Mouse (Mus musculus) ES-E14 (cell line): ENCODE measurements around the gene Klhdc1. TPM values are rescaled to one million over a fixed set of nuclear protein-coding genes. Genes with fewer than 3 reads are reported as not detected.

Experiments
- DNase-seq: peaks from one replicate; pipeline ENCODE4 v3.0.0-alpha.2; 2013; ENCODE audit warnings: low read depth, low spot score
- H3K27ac ChIP-seq: 2 replicates; pipeline ENCODE4 v1.5.1; 2012; ENCODE audit warnings: low read depth, mild to moderate bottlenecking, low read length, moderate library complexity, mixed read lengths; ENCODE audit not compliant: poor library complexity, insufficient read depth, severe bottlenecking
- H3K36me3 ChIP-seq: 2 replicates; pipeline ENCODE4 v1.6.1; 2012; ENCODE audit warnings: mild to moderate bottlenecking, low read length, moderate library complexity, mixed read lengths; ENCODE audit not compliant: control insufficient read depth, poor library complexity, insufficient read depth, severe bottlenecking
- H3K4me1 ChIP-seq, 2 experiments: fragments of 150-350 bp in 1 of 2; sonication (generic) in 1 of 2; 2 replicates each; pipeline ENCODE4 v1.6.1; 2012; ENCODE audit warnings: low read length in 2 of 2, mild to moderate bottlenecking in 1 of 2, mixed read lengths in 1 of 2; ENCODE audit not compliant: control insufficient read depth in 2 of 2, insufficient read depth in 2 of 2, poor library complexity in 1 of 2
- H3K4me3 ChIP-seq, 2 experiments: fragments of 150-350 bp in 1 of 2; sonication (generic) in 1 of 2; 2 replicates each; pipeline ENCODE4 v1.5.1; 2012; ENCODE audit warnings: low read length in 2 of 2, low read depth in 1 of 2, mild to moderate bottlenecking in 1 of 2, mixed read lengths in 1 of 2; ENCODE audit not compliant: insufficient read depth in 1 of 2, poor library complexity in 1 of 2, severe bottlenecking in 1 of 2
- H3K9ac ChIP-seq: 2 replicates; pipeline ENCODE4 v1.6.1; 2012; ENCODE audit warnings: low read depth, mild to moderate bottlenecking, low read length, mixed read lengths; ENCODE audit not compliant: poor library complexity, insufficient read depth, severe bottlenecking
- H3K9me3 ChIP-seq: fragments of 150-350 bp; sonication (generic); 2 replicates; pipeline ENCODE4 v1.6.1; 2012; ENCODE audit warnings: low read depth, mild to moderate bottlenecking, low read length; ENCODE audit not compliant: control insufficient read depth, insufficient read depth
- CHD2 ChIP-seq: IDR thresholded peaks from 2 replicates; pipeline ENCODE4 v1.6.1; 2014; ENCODE audit warnings: mild to moderate bottlenecking, low read depth, low read length, inconsistent platforms
- HCFC1 ChIP-seq: IDR thresholded peaks from 2 replicates; pipeline ENCODE4 v1.6.1; 2012; ENCODE audit warnings: low read length, inconsistent platforms, borderline replicate concordance; ENCODE audit not compliant: insufficient read depth
- MAFK ChIP-seq: IDR thresholded peaks from 2 replicates; pipeline ENCODE4 v1.6.1; 2014; ENCODE audit warnings: mild to moderate bottlenecking, low read depth, low read length, inconsistent platforms; ENCODE audit not compliant: insufficient read depth
- ZC3H11A ChIP-seq: IDR thresholded peaks from 2 replicates; pipeline ENCODE4 v1.6.1; 2012; ENCODE audit warnings: low read depth, mild to moderate bottlenecking, inconsistent platforms, low read length, borderline replicate concordance
- ZNF384 ChIP-seq: IDR thresholded peaks from 2 replicates; pipeline ENCODE4 v1.6.1; 2012; ENCODE audit warnings: low read depth, low read length, inconsistent platforms
- in situ Hi-C, 2 experiments: fragments of 600-800 bp; cut with MboI; formaldehyde crosslinking; loops; one replicate each; pipeline ENCODE4 v1.15.1; 2025; ENCODE audit warnings: low sequenced_read_pairs in 2 of 2, inconsistent platforms in 1 of 2; ENCODE audit not compliant: unreplicated experiment in 2 of 2
- total RNA-seq: library from RNA; depleted of rRNA; stranded (reverse); fragments of 300-350 nt; gene quantifications from 2 replicates; pipeline ENCODE4 v1.2.3, GENCODE M21; 2012; rRNA removed

Gene Klhdc1
- total RNA-seq, result 1.3 and 1.7 TPM in 2 replicates

GRCm38 (mm10) chr12:69240876-69241275 is at the start of gene Klhdc1:
Gene Klhdc1, plus strand, starts transcription at chr12:69241176.
- peak within 1 kb of the TSS; percentile 83 for H3K9ac ChIP-seq
- no peak for TF ChIP-seq ZNF384
- no peak for TF ChIP-seq MAFK
- no peak for TF ChIP-seq HCFC1
- no peak for TF ChIP-seq CHD2
- TF ChIP-seq ZC3H11A, result no peak
- in situ Hi-C loops, result no loop called here
- no peaks in the 10 kb centered on the region for H3K4me1 ChIP-seq
- no peak for DNase-seq
- H3K36me3 ChIP-seq, result no peaks in the 10 kb centered on the region
- no peaks in the 10 kb centered on the region for H3K9me3 ChIP-seq
- peak within 1 kb of the TSS; percentile 64 to 79 for H3K4me3 ChIP-seq
- H3K27ac ChIP-seq, result no peak within 1 kb of the TSS

DNA sequence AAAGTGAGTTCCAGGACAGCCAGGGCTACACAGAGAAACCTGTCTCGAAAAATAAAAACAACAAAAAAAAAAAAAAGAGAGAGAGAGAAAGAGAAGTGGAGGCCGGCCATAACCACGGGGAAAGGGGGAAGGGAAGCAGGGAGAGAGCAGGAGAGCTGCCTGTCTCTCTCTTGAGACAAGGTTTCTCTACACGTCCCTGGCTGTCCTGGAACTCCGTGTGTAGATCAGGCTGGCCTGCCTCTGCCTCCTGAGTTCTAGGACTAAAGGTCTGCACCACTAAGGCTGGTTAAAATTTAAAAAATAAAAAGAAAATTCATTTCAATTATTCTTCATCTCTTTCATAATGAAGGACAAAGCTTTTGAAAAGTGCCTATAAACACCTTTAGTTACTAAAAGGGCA is 49.6 kb upstream of the Klhdc1 start:
- Histone ChIP-seq H3K9me3 (no peaks in the 10 kb centered on the region), H3K9ac (no peak overlapping the region), H3K27ac (no peak overlapping the region; the same call in 1 of the 2 replicates), H3K4me3 (no peak overlapping the region), H3K4me1 (peaks cover 0 to 1% of the 10 kb centered on the region in 2 experiments; a peak in 1 of 4 replicates), H3K36me3 (peaks cover 9% of the 10 kb centered on the region; the same call in 1 of the 2 replicates)
- TF ChIP-seq ZC3H11A (no peak), HCFC1 (no peak), ZNF384 (no peak), CHD2 (no peak), MAFK (no peak)
- in situ Hi-C loops, result no loop called here
- DNase-seq, result no peak

DNA sequence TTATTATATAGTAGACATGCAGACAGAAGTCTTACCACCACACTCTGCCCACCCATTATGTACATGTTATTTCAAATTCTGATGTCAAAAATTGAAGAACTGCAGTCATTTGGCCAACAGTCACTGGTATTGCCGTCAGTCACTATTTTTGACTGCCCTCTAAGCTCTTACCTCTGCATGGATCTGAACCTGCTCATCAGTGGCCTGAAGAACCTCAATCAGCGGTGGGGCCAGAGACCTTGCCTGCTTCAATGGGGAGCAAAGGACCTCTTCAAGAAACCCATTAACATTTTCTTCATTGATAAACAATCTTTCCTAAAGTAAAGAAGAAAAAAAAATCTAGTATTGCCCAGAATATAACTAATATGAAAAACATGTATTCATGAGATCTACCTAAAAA is 48.3 kb upstream of the Klhdc1 start:
- no peak overlapping the region for H3K9ac ChIP-seq
- peaks cover 6% of the 10 kb centered on the region; the same call in 1 of the 2 replicates for H3K36me3 ChIP-seq
- no peak overlapping the region for H3K4me3 ChIP-seq
- TF ChIP-seq MAFK (no peak), ZC3H11A (no peak), CHD2 (no peak), HCFC1 (no peak), ZNF384 (no peak)
- H3K4me1 ChIP-seq, result peaks cover 0 to 1% of the 10 kb centered on the region in 2 experiments; a peak in 1 of 4 replicates
- DNase-seq, result no peak
- H3K9me3 ChIP-seq, result no peaks in the 10 kb centered on the region
- in situ Hi-C loops, result no loop called here
- H3K27ac ChIP-seq, result no peak overlapping the region

DNA sequence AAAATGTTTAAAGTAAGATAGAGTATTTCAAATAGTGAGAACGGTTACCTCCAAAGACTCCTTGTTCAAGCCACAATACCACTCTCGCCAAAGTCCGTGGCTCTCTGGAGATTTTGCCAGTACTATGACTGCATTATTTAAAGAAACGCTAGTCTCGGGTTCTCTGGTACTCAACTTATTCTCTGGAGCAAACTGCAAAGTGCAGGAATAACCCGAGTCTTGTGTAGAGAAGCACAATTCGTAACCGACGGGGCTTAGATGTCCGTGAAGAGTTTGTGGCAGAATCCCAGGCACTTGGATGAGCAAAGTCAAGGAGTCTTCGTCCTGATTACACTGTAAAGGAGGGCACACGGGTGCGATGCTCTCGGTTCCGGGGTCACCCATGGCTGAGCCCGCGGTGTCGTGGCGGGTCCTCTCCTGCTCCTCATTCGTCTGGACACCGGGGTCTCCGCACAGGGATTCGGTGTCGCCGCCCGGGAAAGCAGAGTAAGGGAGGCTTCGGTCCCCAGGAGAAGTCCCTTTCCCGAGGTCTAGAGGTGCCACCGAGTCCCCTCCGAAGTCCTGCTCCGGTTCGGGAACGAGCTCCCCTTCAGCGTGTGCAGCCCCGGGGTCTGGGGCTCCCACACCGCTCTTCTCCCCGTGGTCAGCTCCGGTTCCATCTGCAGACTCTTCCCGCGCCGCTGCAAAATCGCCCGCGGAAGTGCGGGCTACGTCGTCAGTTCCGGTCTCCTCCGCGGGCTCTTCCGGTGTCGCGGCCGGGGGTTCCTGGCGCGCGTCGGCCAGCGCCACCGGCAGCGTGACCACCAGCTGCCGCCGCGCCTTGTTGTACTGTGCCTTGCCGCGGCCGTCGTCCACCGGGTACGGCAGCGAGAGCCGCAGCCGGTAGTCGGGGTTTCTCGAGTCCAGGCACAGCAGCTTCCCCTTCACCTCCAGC is 44.3 kb upstream of the Klhdc1 start, which contains the start of gene Gm49383:
TSS of gene Gm49383 (minus strand) at position 661 of the 934 bp plus-strand sequence.
- Histone ChIP-seq H3K4me3 (peak within 1 kb of the TSS; percentile 83 to 99), H3K9me3 (no peaks in the 10 kb centered on the region), H3K36me3 (no peaks in the 10 kb centered on the region; the same call in 1 of the 2 replicates), H3K4me1 (peaks cover 4% of the 10 kb centered on the region in 2 experiments; a peak in 1 of 4 replicates), H3K27ac (no peak within 1 kb of the TSS), H3K9ac (peak within 1 kb of the TSS; percentile 79)
- peak; percentile 21 for DNase-seq
- in situ Hi-C loops, result no loop called here
- TF ChIP-seq ZNF384 (no peak), ZC3H11A (no peak), MAFK (no peak), HCFC1 (0 out of 2 replicates have a peak, but pooled peaks have one; percentile 33)
